Mouse (Mus musculus): Measurements from ENCODE around the gene Mcm6. TPM values are rescaled to one million over a fixed set of nuclear protein-coding genes. Genes with fewer than 3 reads are reported as not detected.

The Mcm6 gene
- polyA plus RNA-seq (2014; fragmentation: Nextera tagmentation; extraction: Ambion mirVana): 64.6 and 82.8 TPM in 2 replicates

DNA sequence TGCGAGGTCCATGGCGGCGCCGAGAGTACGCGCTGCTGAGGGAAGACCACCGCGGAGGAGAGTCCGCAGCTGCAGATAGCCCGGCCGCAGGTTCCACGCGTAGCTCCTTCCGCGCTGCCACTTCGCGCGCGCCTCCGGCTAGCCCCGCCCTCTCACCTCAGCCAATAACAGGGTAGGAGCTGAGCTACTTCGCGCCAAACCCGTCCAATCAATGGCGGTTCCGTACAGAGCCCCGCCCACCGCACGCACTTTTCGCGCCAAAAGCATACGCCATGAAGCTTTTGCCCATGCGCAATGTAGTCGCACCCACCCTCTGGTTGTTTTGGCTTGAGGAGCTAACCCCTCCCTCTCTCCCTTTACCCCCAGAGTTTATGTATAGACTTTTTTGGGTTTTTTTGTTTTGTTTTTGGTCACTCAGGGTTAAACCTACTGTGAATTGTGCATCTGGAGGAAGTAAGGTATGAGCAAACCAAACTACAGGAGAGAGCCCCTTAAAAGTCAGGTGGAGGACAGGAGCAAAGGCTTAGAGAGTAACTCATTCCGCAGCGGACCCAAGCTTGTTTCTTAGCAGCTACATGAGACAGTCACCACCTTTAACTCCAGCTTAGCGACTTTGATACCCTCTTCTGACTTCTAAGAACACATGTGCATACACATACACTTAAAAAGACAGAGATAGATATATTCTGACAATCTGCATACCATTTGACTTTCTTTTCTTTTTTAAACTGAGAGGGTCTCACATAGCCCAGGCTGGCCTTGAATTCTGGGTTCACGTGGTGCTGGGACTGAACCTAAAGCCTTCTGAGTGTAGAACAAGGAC, at the start of gene Mcm6:
TSS of gene Mcm6 (minus strand) at position 111 of the 823 bp plus-strand sequence.
- H3K27ac ChIP-seq: peak within 1 kb of the TSS; percentile 74
- no peaks in the 10 kb centered on the region for H3K9me3 ChIP-seq (ENCODE audit: control insufficient read depth, low read length)
- peak; percentile 95 for DNase-seq (ENCODE audit: low spot score)
- peaks cover 18% of the 10 kb centered on the region for H3K4me1 ChIP-seq (replicated peaks; ENCODE audit: control insufficient read depth, insufficient read depth, low read length)
- no peaks in the 10 kb centered on the region for H3K27me3 ChIP-seq (ENCODE audit: control insufficient read depth, insufficient read depth, low read length)
- H3K4me2 ChIP-seq (replicated peaks): peak within 1 kb of the TSS; percentile 86
- peak within 1 kb of the TSS; percentile 90 for H3K4me3 ChIP-seq (replicated peaks; ENCODE audit: low read length)
- 2% methylated on average over 38 of the region's 38 CpGs for WGBS
- peak; percentile 99 for ATAC-seq (ENCODE audit: low FRiP score)
- peak within 1 kb of the TSS; percentile 76 for H3K9ac ChIP-seq
- H3K36me3 ChIP-seq (replicated peaks; ENCODE audit: control insufficient read depth, insufficient read depth): peaks cover 42% of the 10 kb centered on the region

DNA sequence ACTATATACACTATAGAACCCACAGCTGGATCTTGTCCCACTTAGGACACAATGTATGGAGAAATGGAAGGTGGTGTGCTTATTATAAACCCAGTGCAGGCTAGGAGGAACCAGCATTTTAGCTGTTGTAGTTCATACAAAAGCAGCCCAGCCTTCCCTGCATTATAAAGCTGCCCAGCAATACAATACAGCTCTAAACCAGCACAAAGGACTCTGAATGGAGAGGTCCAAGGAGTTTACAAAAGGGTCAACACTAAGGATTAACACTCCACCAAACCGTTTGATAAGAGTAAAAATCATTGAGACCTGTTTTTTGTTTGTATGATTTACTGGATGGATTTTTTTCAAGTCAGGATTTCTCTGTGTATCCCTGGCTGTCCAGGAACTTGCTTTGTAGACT, 47.4 kb upstream of the Mcm6 start:
- H3K4me1 ChIP-seq (replicated peaks; ENCODE audit: control insufficient read depth, insufficient read depth, low read length): peaks cover 7% of the 10 kb centered on the region
- 0 out of 2 replicates have a peak overlapping the region, but pooled peaks have one; percentile 10 for H3K27ac ChIP-seq
- H3K4me2 ChIP-seq (replicated peaks): no peak overlapping the region
- WGBS: 5% methylated on average over 1 of the region's 1 CpGs
- H3K9ac ChIP-seq: no peak overlapping the region
- no peaks in the 10 kb centered on the region for H3K27me3 ChIP-seq (ENCODE audit: control insufficient read depth, insufficient read depth, low read length)
- H3K4me3 ChIP-seq (replicated peaks; ENCODE audit: low read length): no peak overlapping the region
- H3K9me3 ChIP-seq (ENCODE audit: control insufficient read depth, low read length): no peaks in the 10 kb centered on the region
- ATAC-seq (ENCODE audit: low FRiP score) (no peak), DNase-seq (ENCODE audit: low spot score) (no peak)
- peaks cover 21% of the 10 kb centered on the region; the same call in 1 of the 2 replicates for H3K36me3 ChIP-seq (replicated peaks; ENCODE audit: control insufficient read depth, insufficient read depth)

DNA sequence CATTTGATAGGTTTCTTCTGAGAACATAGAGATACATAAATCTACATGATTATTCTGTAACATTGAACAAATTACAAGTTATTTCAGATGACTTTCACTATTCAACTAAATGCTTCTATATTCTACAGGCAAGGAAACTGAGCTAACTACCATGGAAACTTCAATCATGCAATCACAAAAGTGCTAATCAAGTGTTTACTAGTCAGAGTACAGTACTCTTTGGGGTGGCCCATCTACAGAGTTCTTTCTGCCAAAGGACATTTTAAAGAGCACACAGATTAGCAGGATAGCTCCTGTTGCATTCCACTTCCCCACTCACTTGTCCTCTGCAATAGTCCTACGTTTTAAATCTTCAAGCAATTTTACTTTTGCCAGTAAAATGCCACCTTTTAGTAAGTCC, 46.2 kb upstream of the Mcm6 start:
- H3K27me3 ChIP-seq (ENCODE audit: control insufficient read depth, insufficient read depth, low read length): no peaks in the 10 kb centered on the region
- peaks cover 8% of the 10 kb centered on the region for H3K4me1 ChIP-seq (replicated peaks; ENCODE audit: control insufficient read depth, insufficient read depth, low read length)
- H3K4me2 ChIP-seq (replicated peaks): no peak overlapping the region; the same call in 1 of the 2 replicates
- H3K9ac ChIP-seq: no peak overlapping the region
- 36% methylated on average over 1 of the region's 1 CpGs for WGBS
- ATAC-seq (ENCODE audit: low FRiP score) (no peak), DNase-seq (ENCODE audit: low spot score) (no peak)
- peak overlapping the region; percentile 73; the same call in 1 of the 2 replicates for H3K27ac ChIP-seq
- peaks cover 21% of the 10 kb centered on the region; the same call in 1 of the 2 replicates for H3K36me3 ChIP-seq (replicated peaks; ENCODE audit: control insufficient read depth, insufficient read depth)
- H3K9me3 ChIP-seq (ENCODE audit: control insufficient read depth, low read length): no peaks in the 10 kb centered on the region
- H3K4me3 ChIP-seq (replicated peaks; ENCODE audit: low read length): no peak overlapping the region

- Histone ChIP-seq H3K9me3 (ENCODE audit: control insufficient read depth, low read length) (no peaks in the 10 kb centered on the region), H3K9ac (no peak overlapping the region), H3K4me2 (replicated peaks) (no peak overlapping the region), H3K27ac (peak overlapping the region; percentile 73; the same call in 1 of the 2 replicates), H3K36me3 (replicated peaks; ENCODE audit: control insufficient read depth, insufficient read depth) (peaks cover 21% of the 10 kb centered on the region; the same call in 1 of the 2 replicates), H3K4me1 (replicated peaks; ENCODE audit: control insufficient read depth, insufficient read depth, low read length) (peaks cover 8% of the 10 kb centered on the region), H3K27me3 (ENCODE audit: control insufficient read depth, insufficient read depth, low read length) (no peaks in the 10 kb centered on the region), H3K4me3 (replicated peaks; ENCODE audit: low read length) (no peak overlapping the region)
- WGBS: 12% methylated on average over 2 of the region's 2 CpGs
- ATAC-seq (ENCODE audit: low FRiP score) (peak; percentile 91), DNase-seq (ENCODE audit: low spot score) (peak; percentile 79)
Measured at GRCm38 (mm10) chr1:128405041-128405481, 45.6 kb upstream of the Mcm6 start.

- Histone ChIP-seq H3K9me3 (ENCODE audit: control insufficient read depth, low read length) (no peaks in the 10 kb centered on the region), H3K4me3 (replicated peaks; ENCODE audit: low read length) (no peak overlapping the region), H3K27ac (peak overlapping the region; percentile 58; the same call in 1 of the 2 replicates), H3K27me3 (ENCODE audit: control insufficient read depth, insufficient read depth, low read length) (no peaks in the 10 kb centered on the region), H3K4me2 (replicated peaks) (no peak overlapping the region), H3K36me3 (replicated peaks; ENCODE audit: control insufficient read depth, insufficient read depth) (peaks cover 21% of the 10 kb centered on the region; the same call in 1 of the 2 replicates), H3K9ac (no peak overlapping the region), H3K4me1 (replicated peaks; ENCODE audit: control insufficient read depth, insufficient read depth, low read length) (peaks cover 16% of the 10 kb centered on the region)
- DNase-seq (ENCODE audit: low spot score): no peak
- WGBS: 12% methylated on average over 2 of the region's 2 CpGs
- ATAC-seq (ENCODE audit: low FRiP score): no peak
Measured at GRCm38 (mm10) chr1:128400926-128401325, 41.5 kb upstream of the Mcm6 start.

GRCm38 (mm10) chr1:128399941-128400915, 40.8 kb upstream of the Mcm6 start:
- 23% methylated on average over 5 of the region's 5 CpGs for WGBS
- H3K27ac ChIP-seq: peak overlapping the region; percentile 58; the same call in 1 of the 2 replicates
- no peaks in the 10 kb centered on the region for H3K27me3 ChIP-seq (ENCODE audit: control insufficient read depth, insufficient read depth, low read length)
- no peaks in the 10 kb centered on the region for H3K9me3 ChIP-seq (ENCODE audit: control insufficient read depth, low read length)
- H3K36me3 ChIP-seq (replicated peaks; ENCODE audit: control insufficient read depth, insufficient read depth): peaks cover 21% of the 10 kb centered on the region; the same call in 1 of the 2 replicates
- no peak overlapping the region for H3K4me3 ChIP-seq (replicated peaks; ENCODE audit: low read length)
- no peak overlapping the region for H3K9ac ChIP-seq
- no peak overlapping the region for H3K4me2 ChIP-seq (replicated peaks)
- no peak for DNase-seq (ENCODE audit: low spot score)
- ATAC-seq (ENCODE audit: low FRiP score): no peak
- H3K4me1 ChIP-seq (replicated peaks; ENCODE audit: control insufficient read depth, insufficient read depth, low read length): peaks cover 13% of the 10 kb centered on the region; the same call in 1 of the 2 replicates

DNA sequence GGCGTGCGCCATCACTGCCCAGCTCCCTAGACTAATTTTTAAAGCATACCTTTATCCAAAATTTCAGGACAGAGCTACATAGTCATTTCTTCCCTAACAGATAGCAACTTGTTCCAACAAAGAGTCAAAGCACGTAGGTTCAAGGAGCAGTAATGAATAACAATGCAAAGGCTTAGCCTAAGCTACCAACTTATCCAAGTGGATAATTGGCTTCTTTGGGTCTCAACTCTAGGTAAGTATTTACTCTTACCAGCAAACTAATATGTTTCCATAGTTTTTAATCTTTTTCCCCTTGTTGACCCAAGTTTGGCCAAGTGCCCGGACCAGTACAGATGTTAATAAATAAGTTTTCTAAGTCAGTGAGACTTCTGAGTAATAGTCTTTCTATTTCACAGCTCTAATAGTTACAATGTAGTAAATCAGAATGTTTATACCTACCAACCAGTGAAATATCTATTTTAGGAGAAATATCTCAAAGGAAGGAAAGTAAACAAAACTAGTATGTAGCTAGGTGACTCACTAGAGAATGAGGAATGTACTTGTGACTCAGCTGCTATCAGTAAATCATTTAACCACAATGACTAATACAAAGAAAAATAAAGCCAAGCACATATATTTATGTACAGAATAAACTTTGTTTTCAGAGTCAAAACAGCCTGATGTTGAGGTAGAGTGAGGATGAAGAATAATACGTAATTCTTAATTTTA, 39.4 kb upstream of the Mcm6 start:
- Histone ChIP-seq H3K27ac (0 out of 2 replicates have a peak overlapping the region, but pooled peaks have one; percentile 11), H3K4me2 (replicated peaks) (no peak overlapping the region), H3K9me3 (ENCODE audit: control insufficient read depth, low read length) (no peaks in the 10 kb centered on the region), H3K4me1 (replicated peaks; ENCODE audit: control insufficient read depth, insufficient read depth, low read length) (peaks cover 13% of the 10 kb centered on the region; the same call in 1 of the 2 replicates), H3K27me3 (ENCODE audit: control insufficient read depth, insufficient read depth, low read length) (no peaks in the 10 kb centered on the region), H3K36me3 (replicated peaks; ENCODE audit: control insufficient read depth, insufficient read depth) (peaks cover 13% of the 10 kb centered on the region; the same call in 1 of the 2 replicates), H3K4me3 (replicated peaks; ENCODE audit: low read length) (no peak overlapping the region), H3K9ac (no peak overlapping the region)
- DNase-seq (ENCODE audit: low spot score) (no peak), ATAC-seq (ENCODE audit: low FRiP score) (no peak)
- WGBS: 90% methylated on average over 5 of the region's 5 CpGs

GRCm38 (mm10) chr1:128394657-128395056, 35.2 kb upstream of the Mcm6 start:
- Histone ChIP-seq H3K27me3 (ENCODE audit: control insufficient read depth, insufficient read depth, low read length) (no peaks in the 10 kb centered on the region), H3K4me2 (replicated peaks) (no peak overlapping the region), H3K36me3 (replicated peaks; ENCODE audit: control insufficient read depth, insufficient read depth) (peaks cover 8% of the 10 kb centered on the region), H3K4me1 (replicated peaks; ENCODE audit: control insufficient read depth, insufficient read depth, low read length) (peaks cover 5% of the 10 kb centered on the region; the same call in 1 of the 2 replicates), H3K4me3 (replicated peaks; ENCODE audit: low read length) (no peak overlapping the region), H3K9me3 (ENCODE audit: control insufficient read depth, low read length) (no peaks in the 10 kb centered on the region), H3K27ac (no peak overlapping the region), H3K9ac (no peak overlapping the region)
- ATAC-seq (ENCODE audit: low FRiP score) (no peak), DNase-seq (ENCODE audit: low spot score) (no peak)
- 82% methylated on average over 3 of the region's 3 CpGs for WGBS

Measured in hindbrain, embryonic 14.5 days (tissue).